Mouse (Mus musculus) forebrain, embryonic 16.5 days (tissue): Measurements from ENCODE around the gene Lfng. TPM values are rescaled to one million over a fixed set of nuclear protein-coding genes. Genes with fewer than 3 reads are reported as not detected.

ENCODE experiments used
- ATAC-seq: fragments of 200-750 bp; cut with Nextera tagmentation; 2 replicates; pipeline ENCODE4 v1.8.0; 2017; ENCODE audit warnings: mild to moderate bottlenecking, moderate library complexity
- H3K27ac ChIP-seq: fragments of 300-500 bp; sonication (generic); 2 replicates; pipeline ENCODE4 v1.5.1; 2014; ENCODE audit warnings: low read length, control low read depth
- H3K27me3 ChIP-seq: fragments of 300-500 bp; sonication (generic); replicated peaks from 2 replicates; pipeline ENCODE4 v1.6.1; 2014; ENCODE audit warnings: low read length; ENCODE audit not compliant: control insufficient read depth, insufficient read depth
- H3K36me3 ChIP-seq: fragments of 300-500 bp; sonication (generic); 2 replicates; pipeline ENCODE4 v1.6.1; 2014; ENCODE audit not compliant: control insufficient read depth, insufficient read depth
- H3K4me1 ChIP-seq: fragments of 300-500 bp; sonication (generic); replicated peaks from 2 replicates; pipeline ENCODE4 v1.6.1; 2014; ENCODE audit warnings: low read length; ENCODE audit not compliant: control insufficient read depth, insufficient read depth
- H3K4me2 ChIP-seq: fragments of 300-500 bp; sonication (generic); 2 replicates; pipeline ENCODE4 v1.6.1; 2014; ENCODE audit warnings: mild to moderate bottlenecking, low read length, control low read depth
- H3K4me3 ChIP-seq: fragments of 300-500 bp; sonication (generic); replicated peaks from 2 replicates; pipeline ENCODE4 v1.5.1; 2014; ENCODE audit warnings: mild to moderate bottlenecking, low read length, control low read depth
- H3K9ac ChIP-seq: fragments of 300-500 bp; sonication (generic); replicated peaks from 2 replicates; pipeline ENCODE4 v1.6.1; 2014; ENCODE audit warnings: low read depth, low read length, control low read depth
- H3K9me3 ChIP-seq: fragments of 300-500 bp; sonication (generic); 2 replicates; pipeline ENCODE4 v1.6.1; 2016; ENCODE audit warnings: low read length; ENCODE audit not compliant: control insufficient read depth
- WGBS: fragments of 180-500 bp; shearing (Covaris S2); extraction: QIAGEN DNeasy Blood & Tissue Kit; methylation state at CpG from one replicate; pipeline ENCODE4 v1.1.7; 2014; 5-methylcytosine and 5-hydroxymethylcytosine counted together
- polyA plus RNA-seq: library from polyadenylated mRNA; unstranded; fragments of >200 nt; fragmentation: Nextera tagmentation; extraction: Ambion mirVana; gene quantifications from 2 replicates; pipeline ENCODE4 v1.2.1, GENCODE M21; 2015

Lfng gene
- polyA plus RNA-seq, 1 experiment from 2014 or later: 23.3 TPM

DNA sequence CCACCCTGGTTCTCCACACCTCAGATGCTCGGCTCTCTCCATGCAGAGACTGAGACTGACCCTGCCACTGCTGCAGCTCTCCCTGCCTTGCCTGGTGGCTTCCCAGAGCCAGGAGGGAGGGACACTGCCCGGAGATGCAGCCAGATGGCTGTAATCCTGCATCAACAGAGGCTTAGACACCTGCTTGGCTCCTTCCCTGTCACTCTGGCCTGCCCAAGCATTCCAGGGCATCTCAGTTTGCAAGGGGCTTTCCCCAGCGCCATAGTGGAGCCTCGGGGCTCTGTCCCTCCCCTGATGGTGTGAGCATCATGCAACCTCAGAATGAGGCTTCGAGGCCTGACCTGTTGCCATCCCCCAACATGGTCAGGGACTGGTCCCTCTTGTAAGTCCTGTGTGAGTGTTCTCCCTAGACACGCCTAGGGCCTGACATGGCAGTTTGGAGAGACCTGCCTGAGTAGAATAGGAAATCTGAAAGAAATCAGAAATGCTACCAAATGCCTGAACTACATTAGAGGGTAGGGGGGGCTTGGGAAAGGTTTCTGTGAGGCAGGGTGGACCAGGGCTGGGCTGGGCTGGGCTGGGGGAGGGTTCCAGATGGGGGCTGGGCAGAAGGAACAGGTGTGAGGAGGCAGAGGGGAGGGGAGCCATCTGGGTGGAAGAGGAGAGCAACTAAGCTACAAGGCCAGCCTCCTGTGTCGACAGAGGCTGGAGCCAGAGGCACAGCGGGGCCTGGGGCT, 24.0 kb upstream of the Lfng start:
- Histone ChIP-seq H3K27me3 (no peaks in the 10 kb centered on the region), H3K4me2 (no peak overlapping the region), H3K4me1 (peaks cover 34% of the 10 kb centered on the region), H3K9me3 (no peaks in the 10 kb centered on the region), H3K4me3 (no peak overlapping the region), H3K9ac (no peak overlapping the region), H3K27ac (no peak overlapping the region; the same call in 1 of the 2 replicates), H3K36me3 (no peaks in the 10 kb centered on the region)
- WGBS: 15% methylated on average over 8 of the region's 8 CpGs
- ATAC-seq: peak; percentile 39; the same call in 1 of the 2 replicates

DNA sequence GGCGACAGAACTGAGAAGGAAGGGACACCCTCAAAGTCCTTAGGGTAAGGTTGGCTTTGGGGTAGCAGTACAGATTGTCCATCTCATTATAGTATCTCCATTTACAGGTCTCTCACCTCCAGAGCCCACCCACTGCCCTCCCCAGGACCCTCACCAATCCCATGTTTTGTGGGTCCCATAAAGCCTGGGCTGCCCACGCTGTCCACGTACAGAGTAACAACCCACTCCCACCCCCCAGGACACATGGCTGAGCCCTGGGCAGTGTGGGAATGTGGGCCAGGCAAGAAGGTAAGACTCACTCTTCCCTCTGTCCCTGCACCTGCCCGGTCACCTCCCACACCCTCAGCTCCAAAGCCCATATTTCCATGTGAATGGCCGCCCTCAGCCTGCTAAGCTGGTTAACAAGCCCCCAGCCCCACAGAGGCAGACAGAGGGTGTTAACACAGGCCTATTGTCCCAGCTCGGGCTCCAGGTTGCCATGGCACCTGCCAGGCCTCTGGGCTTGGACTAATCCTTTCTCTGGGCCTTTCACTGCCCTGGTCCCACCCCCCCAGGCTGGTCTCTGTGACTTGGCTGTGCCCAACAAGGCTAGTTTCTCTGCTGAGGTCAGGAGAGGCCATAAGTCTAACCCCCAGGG, 23.3 kb upstream of the Lfng start:
- Histone ChIP-seq H3K27ac (no peak overlapping the region; the same call in 1 of the 2 replicates), H3K36me3 (no peaks in the 10 kb centered on the region), H3K9ac (0 out of 2 replicates have a peak overlapping the region, but pooled peaks have one; percentile 5), H3K4me3 (no peak overlapping the region), H3K27me3 (no peaks in the 10 kb centered on the region), H3K4me2 (no peak overlapping the region), H3K4me1 (peaks cover 34% of the 10 kb centered on the region), H3K9me3 (no peaks in the 10 kb centered on the region)
- 3% methylated on average over 6 of the region's 6 CpGs for WGBS
- peak; percentile 83 for ATAC-seq

DNA sequence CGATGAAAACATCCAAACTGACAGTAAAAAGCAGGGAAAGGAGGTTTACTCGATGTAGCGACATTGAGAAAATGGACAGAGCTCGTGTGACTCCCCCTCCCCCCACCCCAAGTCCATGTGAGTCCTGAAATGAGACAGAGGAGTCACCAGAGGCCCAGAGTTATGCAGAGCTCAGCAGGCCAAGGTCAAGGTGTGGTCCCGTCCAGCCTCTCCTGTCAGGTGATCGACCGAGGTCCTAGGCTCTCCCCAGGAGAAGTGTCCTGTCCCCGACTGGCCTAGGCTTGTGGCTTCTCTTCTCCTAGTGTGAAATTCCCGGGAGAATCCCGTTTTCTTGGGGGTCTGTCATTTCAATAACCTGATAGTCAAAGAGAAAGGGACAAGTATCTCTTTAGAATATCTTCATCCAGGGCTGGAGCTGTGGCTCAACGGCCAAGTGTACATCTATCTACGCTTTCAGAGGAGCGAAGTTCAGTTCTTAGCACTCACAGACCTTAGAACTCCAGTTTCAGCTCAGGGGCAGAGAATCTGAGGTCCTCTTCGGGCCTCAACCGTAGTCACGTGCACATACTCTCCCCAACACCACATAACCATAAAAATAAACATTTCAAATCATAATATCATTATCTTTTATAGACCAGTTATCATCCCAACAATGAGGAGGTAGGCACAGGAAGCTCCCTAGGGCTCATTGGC, 17.9 kb upstream of the Lfng start:
- Histone ChIP-seq H3K27ac (no peak overlapping the region), H3K4me1 (peaks cover 4% of the 10 kb centered on the region), H3K4me3 (no peak overlapping the region), H3K27me3 (no peaks in the 10 kb centered on the region), H3K9me3 (no peaks in the 10 kb centered on the region), H3K9ac (no peak overlapping the region), H3K4me2 (no peak overlapping the region), H3K36me3 (no peaks in the 10 kb centered on the region)
- WGBS: 93% methylated on average over 16 of the region's 16 CpGs
- no peak for ATAC-seq

DNA sequence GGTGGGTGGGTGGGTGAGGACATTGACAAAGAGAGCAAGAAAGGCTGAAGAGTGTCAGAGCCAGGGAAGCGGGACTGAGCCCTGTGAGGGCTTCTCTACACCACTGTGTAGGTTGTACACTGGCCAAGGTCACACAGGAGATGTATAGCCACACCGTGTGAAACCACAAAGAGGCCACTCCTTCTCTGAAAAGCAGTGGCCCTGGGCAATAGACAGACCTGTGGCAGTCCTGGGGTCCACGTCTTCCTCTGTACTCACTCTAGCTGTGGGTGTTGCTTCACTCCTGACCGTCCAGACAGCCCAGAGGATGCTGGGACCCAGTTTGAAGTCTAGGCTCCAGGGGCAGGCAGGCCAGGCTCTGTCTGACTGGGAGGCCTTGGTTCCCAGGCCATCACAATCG, 12.3 kb upstream of the Lfng start:
- no peaks in the 10 kb centered on the region for H3K4me1 ChIP-seq
- no peak overlapping the region for H3K4me2 ChIP-seq
- WGBS: 59% methylated on average over 5 of the region's 5 CpGs
- no peak overlapping the region for H3K27ac ChIP-seq
- no peaks in the 10 kb centered on the region for H3K27me3 ChIP-seq
- ATAC-seq: no peak
- no peaks in the 10 kb centered on the region for H3K36me3 ChIP-seq
- H3K4me3 ChIP-seq: no peak overlapping the region
- H3K9ac ChIP-seq: no peak overlapping the region
- H3K9me3 ChIP-seq: no peaks in the 10 kb centered on the region

DNA sequence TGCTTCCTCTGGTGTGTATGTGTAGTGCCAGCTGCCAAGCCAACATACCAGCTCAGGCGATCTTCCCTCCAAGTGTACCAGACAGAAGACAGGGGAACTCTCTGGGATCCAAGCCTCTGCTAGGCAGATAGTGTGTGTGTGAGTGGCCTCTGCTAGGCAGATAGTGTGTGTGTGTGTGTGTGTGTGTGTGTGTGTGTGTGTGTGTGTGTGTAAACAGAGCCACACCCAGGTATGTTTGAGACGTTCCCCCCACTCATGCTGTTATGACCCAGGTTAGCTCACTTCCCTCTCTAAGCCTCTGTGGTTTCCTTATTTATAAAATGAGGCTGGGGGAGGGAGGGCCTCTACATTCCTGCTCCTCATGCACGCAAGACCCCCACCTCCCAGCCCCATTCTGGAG, 10.7 kb upstream of the Lfng start:
- WGBS: 80% methylated on average over 3 of the region's 3 CpGs
- no peak overlapping the region for H3K27ac ChIP-seq
- no peaks in the 10 kb centered on the region for H3K36me3 ChIP-seq
- no peak for ATAC-seq
- H3K4me2 ChIP-seq: no peak overlapping the region
- H3K4me3 ChIP-seq: no peak overlapping the region
- H3K9me3 ChIP-seq: no peaks in the 10 kb centered on the region
- no peak overlapping the region for H3K9ac ChIP-seq
- H3K27me3 ChIP-seq: no peaks in the 10 kb centered on the region
- H3K4me1 ChIP-seq: no peaks in the 10 kb centered on the region

DNA sequence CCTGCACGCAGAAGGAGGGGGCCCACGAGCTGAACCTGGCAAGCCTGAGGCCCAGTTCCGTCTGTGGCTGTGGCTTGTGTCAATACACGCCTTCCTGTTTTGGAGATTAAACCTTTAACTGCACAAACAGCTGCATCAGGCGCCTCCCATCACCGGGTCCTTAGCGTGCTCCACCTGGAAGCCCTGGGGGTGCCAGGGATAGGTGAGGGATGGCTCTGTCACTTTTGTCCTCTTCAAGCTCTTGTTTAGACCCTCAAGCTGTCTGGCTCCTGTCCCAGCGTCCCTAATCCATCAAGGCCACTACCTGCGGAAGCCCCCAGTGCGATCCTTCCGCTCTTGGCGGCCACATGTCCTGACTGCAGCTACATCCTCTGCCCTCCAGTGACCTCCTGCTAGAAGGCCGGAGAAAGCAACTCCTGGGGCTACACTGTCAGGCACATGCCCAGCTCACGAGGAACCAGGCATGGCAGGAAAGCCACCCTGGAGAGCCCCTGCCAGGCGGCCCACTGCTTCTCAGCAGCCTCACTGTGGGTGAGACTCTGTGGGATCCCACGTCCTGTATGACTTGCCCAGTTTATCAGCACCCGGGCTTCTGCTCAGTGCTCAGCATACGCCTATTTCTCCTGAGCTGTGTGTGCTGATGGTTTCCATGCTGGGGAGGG, 10.1 kb upstream of the Lfng start:
- H3K9me3 ChIP-seq: no peaks in the 10 kb centered on the region
- no peak overlapping the region for H3K27ac ChIP-seq
- ATAC-seq: no peak
- WGBS: 77% methylated on average over 18 of the region's 18 CpGs
- peaks cover 2% of the 10 kb centered on the region; the same call in 1 of the 2 replicates for H3K4me1 ChIP-seq
- no peak overlapping the region for H3K4me2 ChIP-seq
- no peak overlapping the region for H3K9ac ChIP-seq
- H3K27me3 ChIP-seq: no peaks in the 10 kb centered on the region
- no peak overlapping the region for H3K4me3 ChIP-seq
- no peaks in the 10 kb centered on the region for H3K36me3 ChIP-seq

DNA sequence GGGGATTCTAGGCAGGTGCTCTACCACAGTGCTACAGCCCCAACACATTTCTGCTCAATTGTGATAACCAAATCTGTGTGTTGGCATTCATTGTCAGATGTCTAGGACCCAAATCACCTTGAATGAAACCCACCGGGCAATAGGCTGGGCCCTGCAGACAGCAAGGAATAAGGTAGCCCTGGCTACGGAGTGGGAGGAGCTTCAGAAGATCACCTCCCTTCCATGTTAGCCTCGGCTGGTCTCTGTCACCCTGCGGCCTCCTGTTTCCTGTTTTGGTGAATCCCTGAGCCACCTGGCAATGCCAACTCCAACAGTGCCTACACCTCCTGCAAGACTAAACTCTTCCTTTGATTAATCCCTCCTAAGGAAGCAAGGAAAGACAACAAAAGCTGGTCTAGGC, 9.3 kb upstream of the Lfng start:
- Histone ChIP-seq H3K9ac (no peak overlapping the region), H3K36me3 (no peaks in the 10 kb centered on the region), H3K4me2 (no peak overlapping the region), H3K4me1 (peaks cover 2% of the 10 kb centered on the region; the same call in 1 of the 2 replicates), H3K27me3 (no peaks in the 10 kb centered on the region), H3K27ac (no peak overlapping the region), H3K4me3 (no peak overlapping the region), H3K9me3 (no peaks in the 10 kb centered on the region)
- WGBS: 91% methylated on average over 4 of the region's 4 CpGs
- no peak for ATAC-seq

DNA sequence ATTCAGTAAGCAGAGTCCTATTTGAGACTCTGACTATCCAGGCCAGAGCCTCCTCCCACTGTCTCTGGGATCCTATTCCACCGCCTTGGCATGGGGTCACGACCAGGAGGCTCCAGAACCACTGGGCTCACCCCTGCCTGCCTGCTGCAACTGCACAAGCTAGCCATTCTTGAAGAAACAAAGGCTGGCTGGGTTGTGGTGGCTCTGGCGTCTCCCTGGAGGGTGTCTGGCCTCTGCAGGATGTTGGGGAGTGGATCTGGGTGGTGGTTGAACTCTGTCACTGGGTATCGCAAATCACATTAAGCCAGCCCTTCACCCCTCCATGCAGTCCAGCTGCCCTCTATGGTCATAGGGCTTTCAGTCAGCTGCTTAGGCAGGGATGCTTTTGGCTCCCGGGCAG, 7.2 kb upstream of the Lfng start:
- ATAC-seq: no peak
- Histone ChIP-seq H3K4me2 (no peak overlapping the region), H3K9ac (no peak overlapping the region), H3K36me3 (no peaks in the 10 kb centered on the region), H3K27ac (no peak overlapping the region), H3K4me3 (no peak overlapping the region), H3K9me3 (no peaks in the 10 kb centered on the region), H3K4me1 (peaks cover 2% of the 10 kb centered on the region; the same call in 1 of the 2 replicates), H3K27me3 (0 out of 2 replicates have a peak, but pooled peaks cover under 1% of the 10 kb centered on the region)
- 75% methylated on average over 5 of the region's 5 CpGs for WGBS

DNA sequence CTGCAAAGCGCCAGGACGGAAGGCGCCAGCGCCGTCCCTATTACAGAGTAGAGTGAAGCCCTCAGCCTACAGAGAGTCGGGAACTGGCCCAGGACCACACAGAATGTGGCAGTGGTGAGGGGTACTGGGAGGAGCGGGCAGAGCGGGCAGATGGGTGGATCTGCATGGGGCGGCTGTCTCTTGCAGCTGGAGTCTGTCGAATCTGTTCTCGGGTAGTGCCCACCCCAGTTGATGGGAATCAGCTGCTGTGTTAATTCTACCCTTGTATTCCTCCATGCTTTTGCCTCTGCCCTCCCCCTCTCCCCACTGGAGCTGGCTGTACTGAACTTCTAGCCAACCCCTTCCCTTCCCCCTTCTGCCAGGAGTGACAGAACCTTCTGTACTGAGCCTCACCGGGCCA, 5.4 kb upstream of the Lfng start:
- Histone ChIP-seq H3K4me3 (no peak overlapping the region), H3K9me3 (no peaks in the 10 kb centered on the region), H3K27ac (no peak overlapping the region), H3K36me3 (no peaks in the 10 kb centered on the region), H3K4me2 (no peak overlapping the region), H3K4me1 (peaks cover 9% of the 10 kb centered on the region), H3K9ac (no peak overlapping the region), H3K27me3 (peaks cover 5% of the 10 kb centered on the region; the same call in 1 of the 2 replicates)
- ATAC-seq: peak; percentile 61
- WGBS: 53% methylated on average over 12 of the region's 12 CpGs
